Mouse (Mus musculus) cerebellum, adult 2 months (tissue): ENCODE results near the gene 4930404N11Rik.

Experiments
- CTCF ChIP-seq: fragments of 200-500 bp; IDR thresholded peaks from 2 replicates; pipeline ENCODE4 v1.5.1; 2011; ENCODE audit warnings: low read depth, mild to moderate bottlenecking, control low read depth, low read length, moderate library complexity, borderline replicate concordance; ENCODE audit not compliant: insufficient read depth
- POLR2A ChIP-seq: fragments of 200-500 bp; IDR thresholded peaks from 2 replicates; pipeline ENCODE4 v1.6.1; 2011; ENCODE audit warnings: low read length, control low read depth, borderline replicate concordance; ENCODE audit not compliant: insufficient read depth

- TF ChIP-seq CTCF: no peak
- TF ChIP-seq POLR2A: no peak
Measured at GRCm38 (mm10) chr10:81346453-81347067, 19.1 kb downstream of the 4930404N11Rik start.
